In the genomic region with DNA sequence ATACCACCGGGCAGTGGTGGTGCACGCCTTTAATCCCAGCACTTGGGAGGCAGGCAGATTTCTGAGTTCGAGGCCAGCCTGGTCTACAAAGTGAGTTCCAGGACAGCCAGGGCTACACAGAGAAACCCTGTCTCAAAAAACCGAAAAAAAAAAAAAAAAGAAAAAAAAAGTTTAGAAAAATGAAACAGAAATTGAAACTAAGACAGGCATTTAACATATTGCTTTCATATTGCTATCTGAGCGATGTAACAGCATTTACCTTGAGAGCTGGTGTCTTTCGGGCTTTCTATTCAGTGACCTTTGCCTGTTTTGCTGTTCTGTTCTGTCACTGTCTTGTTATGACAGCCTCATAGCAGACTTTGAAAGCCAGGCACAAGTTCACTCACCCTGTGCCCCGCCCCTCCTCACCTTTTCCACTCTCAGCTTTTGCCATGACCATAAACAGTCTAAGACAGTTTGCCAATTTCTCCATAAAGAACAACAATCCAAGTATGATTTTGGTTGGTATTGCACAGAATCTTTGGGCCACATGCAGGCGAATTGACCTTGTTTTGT, we compare ENCODE assay signal across 27 mouse cellular contexts. TPM values are rescaled to one million over a fixed set of nuclear protein-coding genes. Genes with fewer than 3 reads are reported as not detected.
"Had no signal": no experiment of that assay in that cellular context is flagged by ENCODE, and none has a peak within 500 bp of the region (broad histone marks: within the 10 kb centered on the region; RNA-seq: fewer than 3 reads in every experiment).

No protein-coding gene starts in this region.

- H3K9ac ChIP-seq: kidney, embryonic 15.5 days; limb, embryonic 13.5 days; liver, embryonic 14.5 days; liver, postnatal 0 days; lung, embryonic 14.5 days; midbrain, embryonic 12.5 days; midbrain, embryonic 15.5 days; neural tube, embryonic 12.5 days; neural tube, embryonic 15.5 days had no signal

- H3K4me3 ChIP-seq: kidney, embryonic 15.5 days; limb, embryonic 10.5 days; limb, embryonic 13.5 days; midbrain, embryonic 12.5 days; midbrain, embryonic 15.5 days; neural tube, embryonic 12.5 days; neural tube, embryonic 15.5 days had no signal

- DNase-seq: kidney, postnatal 10 days; layer of hippocampus, adult 9-11 months; liver; liver, postnatal 0 days; lung, embryonic 14.5 days; right cerebral cortex, adult 18-20 months; right cerebral cortex, postnatal 14 days; right cerebral cortex, postnatal 4 days; thymus, adult 2 months; thymus, postnatal 14 days; thymus, postnatal 4 days had no signal

- H3K27ac ChIP-seq: kidney, embryonic 15.5 days; limb, embryonic 10.5 days; limb, embryonic 13.5 days; liver, embryonic 14.5 days; macrophage; midbrain, embryonic 12.5 days; midbrain, embryonic 15.5 days; neural tube, embryonic 12.5 days; neural tube, embryonic 15.5 days; stomach, postnatal 0 days had no signal

- H3K36me3 ChIP-seq: kidney, embryonic 15.5 days; limb, embryonic 10.5 days; limb, embryonic 13.5 days; midbrain, embryonic 12.5 days; midbrain, embryonic 15.5 days; neural tube, embryonic 12.5 days; neural tube, embryonic 15.5 days had no signal

- H3K27me3 ChIP-seq: kidney, embryonic 15.5 days; limb, embryonic 13.5 days; midbrain, embryonic 12.5 days; midbrain, embryonic 15.5 days; neural tube, embryonic 12.5 days; neural tube, embryonic 15.5 days had no signal

- H3K4me1 ChIP-seq: kidney, embryonic 15.5 days; limb, embryonic 10.5 days; limb, embryonic 13.5 days; midbrain, embryonic 12.5 days; midbrain, embryonic 15.5 days; neural tube, embryonic 12.5 days; neural tube, embryonic 15.5 days had no signal

- ATAC-seq: liver, postnatal 0 days; lung, postnatal 0 days; midbrain, embryonic 15.5 days had no signal

- H3K4me2 ChIP-seq: kidney, embryonic 15.5 days; limb, embryonic 13.5 days; lung, embryonic 14.5 days; midbrain, embryonic 12.5 days; midbrain, embryonic 15.5 days; neural tube, embryonic 12.5 days; neural tube, embryonic 15.5 days had no signal

- H3K9me3 ChIP-seq: limb, embryonic 10.5 days; midbrain, embryonic 15.5 days; neural tube, embryonic 12.5 days; neural tube, embryonic 15.5 days had no signal

RNA-seq across cellular contexts. Expression of gene Cdrt4, which starts 6.7 kb away (rescaled TPM):
- total RNA-seq: layer of hippocampus, adult 18-20 months; left cerebral cortex, adult 18-20 months; left cerebral cortex, postnatal 25 days; megakaryocyte, adult 5-6 weeks had no signal
- polyA plus RNA-seq: kidney, embryonic 15.5 days; limb, embryonic 10.5 days; liver, embryonic 14.5 days; liver, postnatal 0 days; lung, embryonic 14.5 days; macrophage; midbrain, embryonic 12.5 days; midbrain, embryonic 15.5 days; neural tube, embryonic 15.5 days; stomach, embryonic 14.5 days; stomach, postnatal 0 days; thymus, adult 2 months had no signal
